Mouse (Mus musculus) myocyte (in vitro differentiated cells): Measurements from ENCODE around the gene Pafah2. TPM values are rescaled to one million over a fixed set of nuclear protein-coding genes. Genes with fewer than 3 reads are reported as not detected.

ENCODE experiments used
- H3K27me3 ChIP-seq: one replicate; pipeline ENCODE4 v1.6.1; 2011; ENCODE audit not compliant: control insufficient read depth, insufficient read depth, insufficient read length
- H3K36me3 ChIP-seq: one replicate; pipeline ENCODE4 v1.6.1; 2011; ENCODE audit not compliant: control insufficient read depth, insufficient read depth
- H3K4me2 ChIP-seq: one replicate; pipeline ENCODE4 v1.6.1; 2011; ENCODE audit warnings: low read depth, control low read depth
- H3K4me3 ChIP-seq: one replicate; pipeline ENCODE4 v1.5.1; 2011; ENCODE audit warnings: mild to moderate bottlenecking, control low read depth, moderate library complexity
- H3K79me2 ChIP-seq: one replicate; pipeline ENCODE4 v1.6.1; 2011; ENCODE audit not compliant: control insufficient read depth, insufficient read depth
- H3ac ChIP-seq: one replicate; pipeline ENCODE4 v1.6.1; 2011; ENCODE audit not compliant: control insufficient read depth, insufficient read length
- CEBPB ChIP-seq: IDR thresholded peaks from 2 replicates; pipeline ENCODE4 v1.6.1; 2011; ENCODE audit warnings: mild to moderate bottlenecking, moderate library complexity; ENCODE audit not compliant: poor library complexity, insufficient read depth, severe bottlenecking
- E2F4 ChIP-seq: IDR thresholded peaks from one replicate; pipeline ENCODE4 v1.6.1; 2011; ENCODE audit warnings: mild to moderate bottlenecking, control low read depth, moderate library complexity; ENCODE audit not compliant: insufficient read depth
- MAX ChIP-seq: IDR thresholded peaks from one replicate; pipeline ENCODE4 v1.6.1; 2011; ENCODE audit warnings: low read depth, mild to moderate bottlenecking, control low read depth
- MYOD1 ChIP-seq, 3 experiments: IDR thresholded peaks; one replicate each; pipeline ENCODE4 v1.6.1; 2011; ENCODE audit warnings: control low read depth in 2 of 3, low read depth in 2 of 3, mild to moderate bottlenecking in 2 of 3, moderate library complexity in 1 of 3; ENCODE audit not compliant: insufficient read length in 2 of 3, control insufficient read depth in 1 of 3
- MYOG ChIP-seq, 3 experiments: IDR thresholded peaks; one replicate each; pipeline ENCODE4 v1.6.1; 2011; ENCODE audit warnings: control low read depth in 2 of 3, low read depth in 2 of 3, mild to moderate bottlenecking in 2 of 3; ENCODE audit not compliant: insufficient read length in 2 of 3, control insufficient read depth in 1 of 3, insufficient read depth in 1 of 3
- POLR2A ChIP-seq: IDR thresholded peaks from one replicate; pipeline ENCODE4 v1.6.1; 2011; ENCODE audit warnings: low read depth, mild to moderate bottlenecking, control low read depth, moderate library complexity; ENCODE audit not compliant: insufficient read length
- POLR2AphosphoS2 ChIP-seq: IDR thresholded peaks from one replicate; pipeline ENCODE4 v1.6.1; 2011; ENCODE audit warnings: low read depth, control low read depth; ENCODE audit not compliant: insufficient read length
- REST ChIP-seq: IDR thresholded peaks from one replicate; pipeline ENCODE4 v1.6.1; 2011; ENCODE audit warnings: mild to moderate bottlenecking, control low read depth, moderate library complexity; ENCODE audit not compliant: insufficient read depth, insufficient read length
- SRF ChIP-seq: IDR thresholded peaks from one replicate; pipeline ENCODE4 v1.6.1; 2011; ENCODE audit warnings: low read depth; ENCODE audit not compliant: control insufficient read depth, insufficient read length
- TCF12 ChIP-seq: IDR thresholded peaks from one replicate; pipeline ENCODE4 v1.6.1; 2011; ENCODE audit warnings: mild to moderate bottlenecking, control low read depth; ENCODE audit not compliant: poor library complexity, insufficient read depth, severe bottlenecking
- TCF3 ChIP-seq: IDR thresholded peaks from one replicate; pipeline ENCODE4 v1.6.1; 2011; ENCODE audit warnings: low read depth, control low read depth; ENCODE audit not compliant: insufficient read length
- USF1 ChIP-seq: IDR thresholded peaks from one replicate; pipeline ENCODE4 v1.6.1; 2011; ENCODE audit warnings: low read depth, mild to moderate bottlenecking, control low read depth, moderate library complexity
- polyA plus RNA-seq: library from polyadenylated mRNA; unstranded; fragments of >200 nt; fragmentation: generic; extraction: Trizol; gene quantifications from one replicate; pipeline ENCODE4 v1.2.1, GENCODE M21; 2012; ENCODE audit warnings: missing spikeins

The Pafah2 gene
- polyA plus RNA-seq, 1 experiment, result 7.1 TPM

GRCm38 (mm10) chr4:134439119-134439518 lies 43.0 kb downstream of the Pafah2 start:
- Histone ChIP-seq H3K36me3 (no peaks in the 10 kb centered on the region), H3K4me3 (no peak overlapping the region), H3K4me2 (no peak overlapping the region), H3K27me3 (no peaks in the 10 kb centered on the region), H3K79me2 (no peaks in the 10 kb centered on the region), H3ac (no peak overlapping the region)
- TF ChIP-seq MYOG (IDR thresholded peaks at IDR 0.05; ENCODE audit: control insufficient read depth in 1 of 3, insufficient read depth in 1 of 3, insufficient read length in 2 of 3, low read depth in 2 of 3), result no peak
- TF ChIP-seq CEBPB, result no peak
- TF ChIP-seq TCF12, result no peak
- TF ChIP-seq MYOD1 (IDR thresholded peaks at IDR 0.05; ENCODE audit: control insufficient read depth in 1 of 3, insufficient read length in 2 of 3, low read depth in 2 of 3), result no peak
- TF ChIP-seq SRF, result no peak
- TF ChIP-seq TCF3, result no peak
- no peak for TF ChIP-seq USF1
- no peak for TF ChIP-seq E2F4
- no peak for TF ChIP-seq REST
- TF ChIP-seq MAX, result no peak
- TF ChIP-seq POLR2A, result no peak
- no peak for TF ChIP-seq POLR2AphosphoS2

- no peak overlapping the region for H3K4me2 ChIP-seq
- TF ChIP-seq E2F4 (no peak), POLR2A (no peak), SRF (no peak), USF1 (no peak), MAX (no peak), MYOD1 (IDR thresholded peaks at IDR 0.05; ENCODE audit: control insufficient read depth in 1 of 3, insufficient read length in 2 of 3, low read depth in 2 of 3) (no peak), POLR2AphosphoS2 (no peak), MYOG (IDR thresholded peaks at IDR 0.05; ENCODE audit: control insufficient read depth in 1 of 3, insufficient read depth in 1 of 3, insufficient read length in 2 of 3, low read depth in 2 of 3) (no peak), CEBPB (no peak), REST (no peak), TCF12 (no peak), TCF3 (no peak)
- H3K79me2 ChIP-seq, result no peaks in the 10 kb centered on the region
- no peak overlapping the region for H3ac ChIP-seq
- H3K36me3 ChIP-seq, result no peaks in the 10 kb centered on the region
- H3K27me3 ChIP-seq, result no peaks in the 10 kb centered on the region
- H3K4me3 ChIP-seq, result no peak overlapping the region
Measured at GRCm38 (mm10) chr4:134439919-134440318, 43.8 kb downstream of the Pafah2 start.

- Histone ChIP-seq H3K27me3 (peaks cover 4% of the 10 kb centered on the region), H3ac (no peak overlapping the region), H3K79me2 (no peaks in the 10 kb centered on the region), H3K36me3 (no peaks in the 10 kb centered on the region), H3K4me2 (no peak overlapping the region), H3K4me3 (no peak overlapping the region)
- TF ChIP-seq TCF3 (no peak), REST (no peak)
Measured at GRCm38 (mm10) chr4:134442216-134442615, 46.1 kb downstream of the Pafah2 start.

DNA sequence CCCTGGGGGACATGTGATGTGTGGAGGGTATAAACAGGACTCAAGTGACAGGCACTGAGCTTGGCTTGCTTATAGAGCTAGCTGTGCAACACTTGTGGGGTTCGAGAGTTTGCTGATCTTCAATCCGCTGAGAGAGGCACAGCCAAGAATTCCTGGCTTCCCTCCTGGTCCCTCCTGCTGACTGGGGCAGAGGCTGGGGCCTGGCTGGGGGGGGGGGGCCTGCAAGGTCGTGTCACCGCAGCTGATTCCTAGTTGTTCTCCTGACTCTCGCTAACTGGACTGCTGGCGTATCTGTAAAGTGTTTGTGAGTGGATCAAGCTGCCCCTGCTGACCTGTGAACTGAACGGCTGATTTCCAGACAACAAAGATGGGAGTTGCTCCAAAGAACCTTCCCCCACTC lies 47.5 kb downstream of the Pafah2 start:
- no peaks in the 10 kb centered on the region for H3K36me3 ChIP-seq
- no peak for TF ChIP-seq CEBPB
- no peak for TF ChIP-seq MYOD1 (IDR thresholded peaks at IDR 0.05; ENCODE audit: control insufficient read depth in 1 of 3, insufficient read length in 2 of 3, low read depth in 2 of 3)
- no peak for TF ChIP-seq POLR2A
- TF ChIP-seq TCF3, result no peak
- TF ChIP-seq REST, result no peak
- no peak overlapping the region for H3ac ChIP-seq
- H3K4me2 ChIP-seq, result no peak overlapping the region
- peaks cover 14% of the 10 kb centered on the region for H3K27me3 ChIP-seq
- H3K79me2 ChIP-seq, result no peaks in the 10 kb centered on the region
- H3K4me3 ChIP-seq, result no peak overlapping the region

- Histone ChIP-seq H3K36me3 (no peaks in the 10 kb centered on the region), H3K4me3 (no peak overlapping the region), H3K27me3 (peaks cover 22% of the 10 kb centered on the region), H3ac (no peak overlapping the region), H3K4me2 (no peak overlapping the region), H3K79me2 (no peaks in the 10 kb centered on the region)
- TF ChIP-seq REST (no peak), USF1 (no peak), POLR2A (no peak), CEBPB (no peak), POLR2AphosphoS2 (no peak), MYOD1 (IDR thresholded peaks at IDR 0.05; ENCODE audit: control insufficient read depth in 1 of 3, insufficient read length in 2 of 3, low read depth in 2 of 3) (no peak), MAX (no peak), MYOG (IDR thresholded peaks at IDR 0.05; ENCODE audit: control insufficient read depth in 1 of 3, insufficient read depth in 1 of 3, insufficient read length in 2 of 3, low read depth in 2 of 3) (no peak), E2F4 (no peak), SRF (no peak), TCF12 (no peak)
Measured at GRCm38 (mm10) chr4:134444949-134445348, 48.8 kb downstream of the Pafah2 start.
